Mouse (Mus musculus) left cerebral cortex, adult 8-10 months (tissue): ENCODE results near the gene Arhgef28. TPM values are rescaled to one million over a fixed set of nuclear protein-coding genes. Genes with fewer than 3 reads are reported as not detected.

Experiments
- DNase-seq, 2 experiments: peaks; one replicate each; pipeline ENCODE4 v3.0.0; 2022; ENCODE audit warnings: low spot score in 2 of 2
- total RNA-seq, 4 experiments: library from RNA; stranded (reverse); gene quantifications; 2 replicates each; pipeline ENCODE4 v1.2.4; 2022

The Arhgef28 gene
- total RNA-seq: 10 to 100 TPM; 29.5 to 41.9 (median 34.7) TPM

DNA sequence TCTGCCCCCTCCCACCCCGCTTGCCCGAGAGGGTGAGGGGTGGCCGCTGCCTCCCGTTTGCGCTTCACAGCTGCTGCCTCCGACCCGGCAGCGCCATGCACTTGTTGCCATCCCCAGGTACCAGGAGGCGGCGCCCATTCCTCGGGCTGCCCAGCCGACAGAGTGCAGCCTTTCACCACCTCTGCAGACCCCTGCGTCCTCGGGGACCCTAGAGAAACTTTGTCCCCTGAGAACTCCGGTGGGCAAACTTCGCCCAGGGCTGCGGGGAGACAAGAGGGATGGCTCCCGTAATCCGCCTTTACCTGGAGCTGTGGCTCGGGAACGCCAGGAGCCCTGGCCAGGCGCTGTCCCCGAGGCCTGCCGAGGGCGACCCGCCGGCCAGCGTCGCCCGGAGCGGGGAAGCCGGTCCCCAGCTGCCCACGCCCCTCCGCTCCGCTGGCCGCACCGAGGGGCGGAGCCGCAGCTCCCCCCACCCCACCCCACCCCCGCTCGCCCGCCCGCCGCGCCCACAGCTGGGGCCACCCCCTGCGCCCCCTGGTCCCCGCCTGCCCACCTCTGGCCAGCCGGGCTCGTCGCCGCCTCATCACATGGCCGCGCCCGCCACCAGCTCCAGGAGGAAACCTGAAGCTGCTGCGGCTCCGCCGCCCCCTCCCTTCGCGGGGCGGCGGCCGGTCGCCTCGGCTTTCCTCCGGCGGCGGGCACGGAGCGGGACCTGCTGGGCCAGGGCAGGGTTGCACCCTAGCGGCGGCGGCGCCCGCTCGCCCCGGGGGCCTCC, at the start of gene Arhgef28:
Gene Arhgef28, minus strand, starts transcription at position 669 of the 775 bp plus-strand sequence.
- peak in 1 of 2 experiments; percentile 34 for DNase-seq

DNA sequence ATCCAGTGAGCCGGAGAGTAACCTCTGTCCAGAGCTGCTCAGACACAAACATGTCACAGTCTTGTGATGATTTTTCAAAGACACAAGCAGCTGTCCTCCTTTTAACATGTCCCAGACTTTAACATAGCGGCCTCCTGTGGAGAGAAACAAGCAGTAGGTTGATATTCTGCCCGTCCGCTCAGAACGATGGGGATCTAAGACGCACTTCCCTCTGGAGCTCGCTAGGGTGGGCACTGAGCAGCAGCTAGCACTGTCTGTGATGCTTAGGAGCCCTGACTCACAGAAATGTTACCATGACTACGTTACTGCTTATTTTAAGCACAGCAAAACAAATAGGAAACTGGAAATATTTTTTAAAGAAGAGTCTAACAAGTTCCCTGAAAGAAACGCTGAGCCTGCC, 48.7 kb upstream of the Arhgef28 start:
- DNase-seq: peak; percentile 11 to 76

DNA sequence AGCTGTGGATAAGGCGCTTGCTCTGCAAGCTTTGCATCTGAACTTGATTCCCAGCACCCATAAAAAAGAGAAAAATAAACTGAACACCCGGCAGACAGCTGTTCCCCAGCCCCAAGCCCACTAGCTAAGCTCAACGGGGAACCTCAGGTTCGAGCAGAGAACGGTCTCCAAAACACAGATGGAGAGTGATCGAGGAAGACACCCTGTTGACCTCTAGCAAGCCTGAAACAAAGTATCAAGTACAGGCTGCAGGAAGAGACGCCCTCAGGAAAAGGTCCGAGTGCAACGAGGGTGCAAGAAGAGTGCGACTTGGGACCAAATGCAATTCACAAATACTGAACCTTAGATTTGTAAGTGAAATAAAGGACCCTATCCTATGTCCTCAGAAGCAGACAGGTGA, 43.4 kb upstream of the Arhgef28 start:
- DNase-seq: no peak

DNA sequence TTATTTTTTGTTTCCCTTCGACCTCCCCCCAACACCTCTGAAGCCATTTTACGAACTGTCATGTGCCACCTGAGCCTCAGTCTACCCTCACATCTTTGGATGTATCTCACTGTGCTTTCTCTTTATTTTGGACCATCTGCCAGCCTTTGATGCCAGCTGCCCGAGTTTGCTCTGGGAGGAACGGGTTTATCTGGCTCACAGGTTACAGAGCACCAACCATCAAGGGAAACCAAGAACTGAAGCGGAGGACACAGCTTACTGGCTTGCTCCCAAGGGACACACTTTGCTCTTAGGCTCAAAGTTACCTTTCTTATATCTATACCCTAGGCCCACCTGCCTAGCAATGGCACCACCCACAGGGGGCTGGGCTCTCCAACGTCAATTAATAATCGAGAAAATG, 39.1 kb upstream of the Arhgef28 start:
- DNase-seq: no peak

DNA sequence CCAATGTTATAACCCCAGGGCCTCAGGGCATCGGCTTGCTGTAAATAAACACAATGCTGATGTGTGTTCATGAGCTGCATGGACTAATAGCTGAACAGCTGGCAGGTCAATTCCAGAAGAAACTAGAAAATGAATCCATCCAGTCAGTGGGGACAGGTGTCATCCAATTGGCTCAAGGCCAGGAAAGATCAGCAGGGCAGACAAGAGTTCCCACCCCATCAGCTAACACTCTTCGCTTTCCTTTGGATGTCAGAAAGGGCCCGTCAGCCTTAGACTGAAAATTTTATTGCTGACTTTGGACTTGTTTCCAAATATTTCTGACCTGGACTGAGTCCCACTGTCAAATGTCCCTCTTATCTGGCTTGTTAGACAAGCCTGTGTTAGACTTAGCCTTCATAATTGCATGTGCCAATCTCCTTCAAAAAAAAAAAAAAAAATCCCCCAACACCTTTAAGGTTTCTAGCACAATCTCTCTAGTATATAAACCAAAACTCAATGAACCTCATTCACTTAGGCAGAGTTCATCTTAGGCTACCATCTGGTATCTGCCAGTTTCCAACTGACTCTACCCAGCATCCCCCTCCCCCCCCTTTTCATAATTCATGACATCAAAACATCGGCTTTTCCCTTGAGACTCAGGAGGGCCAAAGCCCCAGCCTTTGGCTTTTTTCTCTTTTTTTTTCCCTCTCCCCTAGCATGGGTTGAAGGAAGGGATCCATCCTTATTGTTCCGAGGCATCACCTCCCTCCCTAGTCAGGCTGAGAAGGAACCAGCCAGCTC, 38.5 kb upstream of the Arhgef28 start:
- no peak for DNase-seq

DNA sequence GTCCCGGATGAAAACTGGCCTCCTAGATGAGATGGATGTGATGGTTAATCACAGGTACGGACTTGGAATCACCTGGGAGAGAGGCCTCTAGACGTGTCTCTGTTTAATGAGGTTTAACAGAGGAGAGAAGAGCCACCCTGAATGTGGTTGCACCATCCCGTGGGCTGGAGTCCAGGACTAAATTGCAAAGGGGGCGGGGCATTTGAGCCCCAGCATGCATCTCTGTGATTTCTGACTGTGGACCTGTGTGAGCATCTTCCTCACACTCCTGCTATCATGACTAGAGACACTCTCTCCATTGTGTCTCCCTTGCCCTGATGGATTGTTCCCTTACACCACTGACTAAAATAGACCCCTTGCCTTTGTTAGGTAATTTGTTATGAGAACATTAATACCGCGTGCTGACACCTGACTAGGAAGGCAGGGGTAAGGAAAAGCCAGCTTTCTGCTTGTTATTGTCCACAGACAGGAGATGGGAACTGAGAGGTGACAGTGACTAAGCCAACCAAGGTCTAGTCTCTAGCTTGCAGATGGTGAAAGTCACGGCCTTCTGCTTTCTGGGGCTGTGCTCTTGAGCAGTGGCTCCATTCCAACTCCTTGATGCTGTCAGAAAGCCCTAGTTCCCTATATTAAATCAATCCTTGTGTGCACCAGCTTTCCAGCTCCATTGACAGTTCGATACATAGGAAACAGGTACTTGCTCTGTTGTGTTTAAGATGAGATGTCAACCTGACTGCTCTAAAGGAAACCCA, 35.5 kb upstream of the Arhgef28 start:
- no peak for DNase-seq

DNA sequence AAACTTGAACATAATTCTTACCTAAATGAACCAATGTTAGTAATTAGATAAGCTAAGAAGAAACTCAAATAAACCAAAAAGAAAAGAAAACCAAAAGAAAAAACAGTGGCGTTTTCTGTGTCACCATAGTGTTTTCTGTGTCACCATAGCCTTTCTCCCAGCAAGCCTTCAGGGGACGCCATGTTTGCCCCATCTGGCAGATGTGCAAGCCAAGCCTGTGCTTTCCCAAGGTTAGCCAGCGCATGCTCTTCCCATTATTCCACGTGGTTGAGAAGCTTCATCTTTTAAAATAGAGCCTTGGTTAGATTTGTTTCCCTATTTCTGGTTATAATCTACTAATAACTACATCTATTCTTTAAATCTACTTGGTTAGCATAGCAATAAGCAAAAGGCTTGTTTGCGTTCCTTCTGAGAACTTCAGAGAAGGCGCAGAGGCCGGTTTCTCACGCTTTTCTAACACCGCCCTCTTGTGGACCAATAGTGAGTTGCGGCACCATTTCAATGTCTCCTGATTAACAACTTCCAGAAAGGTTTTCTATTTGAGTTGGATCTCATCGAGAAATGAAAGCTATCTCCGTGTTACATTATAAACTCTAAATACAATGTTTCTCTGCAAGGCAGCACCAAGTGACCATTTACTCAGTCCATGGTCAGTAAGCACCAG, 33.9 kb upstream of the Arhgef28 start:
- DNase-seq: peak in 1 of 2 experiments; percentile 77

- no peak for DNase-seq
Measured at GRCm38 (mm10) chr13:98235451-98235850, 29.2 kb upstream of the Arhgef28 start.

DNA sequence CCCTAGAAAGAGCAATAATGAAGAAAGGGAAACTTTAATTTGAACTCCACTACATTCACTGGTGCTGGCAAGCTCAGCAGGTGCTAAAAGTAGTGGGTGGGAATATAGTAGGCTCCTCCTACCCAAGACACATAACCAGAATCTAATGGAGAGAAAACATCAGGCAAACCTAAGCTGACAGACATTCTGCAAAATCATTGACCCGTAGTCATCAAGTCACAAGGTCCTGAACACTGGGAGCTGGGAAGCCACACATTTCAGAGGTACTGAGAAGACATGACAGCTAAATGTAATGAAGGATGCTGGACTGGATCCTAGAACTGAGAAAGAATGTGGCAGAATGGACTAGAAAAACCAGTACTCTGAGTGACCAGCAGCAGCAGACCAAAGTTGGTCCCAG, 24.3 kb upstream of the Arhgef28 start:
- DNase-seq: no peak

GRCm38 (mm10) chr13:98226225-98226624, 20.0 kb upstream of the Arhgef28 start:
- DNase-seq: no peak

GRCm38 (mm10) chr13:98222848-98223247, 16.6 kb upstream of the Arhgef28 start:
- DNase-seq: no peak

DNA sequence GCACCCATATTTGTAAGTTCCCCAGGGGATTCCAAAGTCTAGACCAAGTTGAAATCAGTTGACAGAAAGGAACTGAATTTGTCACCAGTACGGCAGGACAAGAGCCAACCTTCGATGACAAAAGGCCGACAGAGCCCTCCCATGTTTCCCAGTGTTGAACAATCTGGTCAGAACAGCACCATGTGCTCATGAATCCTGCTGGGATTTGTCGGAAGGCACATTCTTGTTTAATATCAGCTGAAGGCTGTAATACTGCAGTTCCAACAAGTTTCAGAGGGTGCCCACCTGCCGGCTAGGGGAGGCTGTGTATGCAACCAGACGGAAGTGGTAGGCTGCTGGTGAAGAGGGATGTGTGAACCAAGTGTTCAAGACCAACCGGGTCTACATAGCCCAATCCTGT, 3.9 kb upstream of the Arhgef28 start:
- no peak for DNase-seq

DNA sequence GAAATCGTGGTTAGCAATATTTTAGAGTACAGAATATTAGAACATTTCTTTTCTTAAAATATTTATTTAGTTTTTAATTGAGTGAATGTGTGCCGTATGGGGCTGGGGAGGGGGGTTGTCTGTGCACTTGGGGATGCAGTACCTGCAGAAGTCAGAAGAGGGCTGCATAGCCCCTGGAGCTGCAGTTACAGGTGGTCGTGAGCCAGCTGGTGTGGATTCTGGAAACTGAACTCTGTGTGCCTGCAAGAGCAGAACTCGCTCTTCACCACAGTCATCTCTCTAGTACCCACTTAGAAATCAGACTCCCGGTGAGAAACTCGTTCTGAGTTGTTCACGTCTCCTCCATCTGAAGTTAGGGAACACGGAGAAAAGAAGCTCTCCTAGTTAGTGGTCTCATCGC, 2.6 kb upstream of the Arhgef28 start:
- DNase-seq: no peak

DNA sequence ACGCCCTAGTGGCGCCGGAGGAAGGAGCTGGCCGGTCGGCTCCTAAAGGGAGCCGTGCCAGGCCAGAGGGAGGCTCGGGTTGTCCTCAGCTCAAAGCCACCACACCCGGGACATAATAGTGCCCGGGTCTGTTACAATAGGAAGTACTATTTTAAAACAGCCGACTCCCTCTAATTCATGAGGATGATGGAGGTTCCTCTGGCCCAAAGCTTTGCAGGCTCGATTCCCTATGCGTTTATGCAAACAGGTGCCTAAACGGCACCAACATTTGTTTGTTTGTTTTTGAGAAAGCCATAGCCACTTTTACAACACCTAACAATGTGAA, 269 bp upstream of the Arhgef28 start:
- DNase-seq: no peak

DNA sequence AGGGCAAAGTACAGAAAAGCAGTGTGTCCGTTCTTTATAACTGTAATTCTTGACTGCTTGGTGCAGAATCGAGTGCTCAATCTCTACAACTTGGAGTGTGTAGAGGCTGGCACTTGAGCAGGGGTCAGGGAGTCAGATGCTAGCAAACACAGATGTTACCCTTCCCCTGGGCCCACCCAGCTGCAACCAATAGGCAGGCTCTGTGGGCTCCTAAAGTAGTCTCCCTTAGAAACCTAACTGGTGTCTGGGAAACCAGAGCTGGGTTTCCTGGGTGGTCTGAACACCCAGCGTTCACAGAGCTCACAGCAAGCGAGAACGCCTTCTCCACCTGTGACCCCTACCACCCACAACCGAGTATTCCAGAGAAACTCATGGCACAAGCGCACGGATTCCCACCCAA, 1.1 kb downstream of the Arhgef28 start:
- DNase-seq: no peak

DNA sequence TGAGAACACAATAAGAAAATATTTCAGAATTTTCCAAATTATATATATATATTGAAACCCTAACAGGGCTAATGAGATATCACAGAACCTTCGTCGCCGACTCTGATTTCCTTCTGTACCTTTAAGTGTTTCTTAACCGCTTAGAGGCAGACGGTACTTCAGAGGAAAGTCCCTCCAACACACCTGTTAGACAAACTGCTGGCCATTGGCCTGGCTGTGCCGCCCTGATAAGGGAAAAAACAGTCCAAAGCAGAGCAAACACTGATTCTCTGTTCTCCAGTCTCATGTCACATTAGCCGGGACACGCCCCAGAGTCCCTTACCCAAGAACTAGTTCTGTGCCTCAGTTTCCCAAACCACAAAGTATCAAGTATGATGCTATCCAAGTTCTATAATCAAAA, 1.9 kb downstream of the Arhgef28 start:
- DNase-seq: no peak

DNA sequence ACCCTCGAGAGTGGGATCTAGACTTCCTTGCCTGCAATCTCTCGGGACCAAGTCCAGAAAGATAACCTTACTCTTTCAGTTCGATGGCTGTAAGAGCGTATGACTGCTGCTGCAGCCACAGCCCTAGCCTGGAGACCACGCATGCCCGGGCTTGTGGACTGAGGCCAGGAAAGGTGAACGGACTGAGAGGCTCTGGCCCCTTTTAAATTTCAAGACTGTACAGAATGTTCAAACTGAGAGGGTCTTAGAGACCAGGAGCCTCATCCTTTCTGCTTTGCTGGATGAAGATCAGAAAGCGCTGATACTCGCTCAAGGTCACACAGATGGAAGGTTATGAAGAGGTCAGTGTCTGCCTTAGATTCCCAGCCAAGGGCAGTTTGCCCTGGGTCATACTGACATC, 4.8 kb downstream of the Arhgef28 start:
- no peak for DNase-seq

DNA sequence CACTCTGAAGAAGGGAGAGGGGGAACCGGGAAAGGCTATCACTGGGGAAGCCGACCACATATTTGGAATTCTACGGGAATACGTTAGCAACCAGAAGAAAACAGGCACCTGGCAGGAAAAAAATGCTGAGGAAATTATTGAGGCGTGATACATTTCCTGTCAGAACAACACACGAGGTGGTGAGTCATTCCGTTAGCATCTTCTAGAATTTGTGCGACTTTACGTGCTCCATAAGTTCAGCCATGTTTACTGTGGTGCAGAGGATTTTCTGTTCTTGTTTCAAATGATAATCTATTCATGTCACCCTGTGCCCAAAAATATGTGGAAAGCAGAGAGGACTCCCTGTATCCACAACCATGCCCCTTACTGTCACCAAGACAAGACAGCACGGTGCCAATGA, 13.6 kb downstream of the Arhgef28 start:
- no peak for DNase-seq

- DNase-seq: no peak
Measured at GRCm38 (mm10) chr13:98188500-98188899, 17.7 kb downstream of the Arhgef28 start.

DNA sequence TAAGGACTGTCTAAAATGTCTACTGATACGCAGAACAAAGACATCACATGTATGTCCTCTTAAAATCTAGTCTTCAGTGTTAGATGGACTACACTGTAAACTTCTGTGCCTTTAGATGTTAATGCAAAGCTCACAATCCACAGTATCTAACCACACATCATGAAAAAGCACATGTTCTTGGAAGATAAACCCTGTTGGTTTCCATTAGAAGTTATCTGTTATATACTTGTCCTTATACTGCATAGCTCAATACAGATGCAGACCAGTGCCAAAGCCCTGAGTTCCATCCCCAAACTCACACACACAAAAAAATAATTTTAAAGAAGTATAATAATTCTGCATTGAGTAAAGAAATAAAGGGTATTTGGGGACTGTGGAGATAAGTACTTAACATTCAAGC, 18.3 kb downstream of the Arhgef28 start:
- no peak for DNase-seq

GRCm38 (mm10) chr13:98186179-98186578, 20.1 kb downstream of the Arhgef28 start:
- DNase-seq: peak in 1 of 2 experiments; percentile 39

DNA sequence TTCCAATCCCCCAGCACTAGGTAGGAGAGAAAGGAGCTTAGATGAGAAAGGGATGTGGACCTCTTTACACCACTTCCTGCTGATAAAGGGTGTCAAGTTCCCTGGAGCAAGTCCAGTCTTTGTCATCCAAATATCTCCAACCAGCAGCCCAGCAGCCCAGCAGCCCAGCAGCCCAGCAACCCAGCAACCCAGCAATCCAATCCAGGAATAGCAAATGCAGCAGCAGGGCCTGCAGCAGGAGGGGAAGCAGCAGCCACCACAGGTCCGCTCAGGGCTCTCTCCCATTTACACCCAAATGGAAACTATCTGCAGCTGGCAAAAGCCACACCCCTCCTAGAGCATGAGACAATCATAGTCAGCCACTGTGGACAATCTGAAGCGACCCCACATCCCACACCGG, 21.6 kb downstream of the Arhgef28 start:
- DNase-seq: no peak
